Mouse (Mus musculus): ENCODE results near the gene Paxx. TPM values are rescaled to one million over a fixed set of nuclear protein-coding genes. Genes with fewer than 3 reads are reported as not detected.

Gene Paxx
- total and polyA plus RNA-seq, 3 experiments, result 17.7 to 36.8 (median 20.6) TPM

GRCm38 (mm10) chr2:25457022-25457896, 3.6 kb downstream of the Paxx start:
- WGBS, result 84% methylated on average over 9 of the region's 9 CpGs

DNA sequence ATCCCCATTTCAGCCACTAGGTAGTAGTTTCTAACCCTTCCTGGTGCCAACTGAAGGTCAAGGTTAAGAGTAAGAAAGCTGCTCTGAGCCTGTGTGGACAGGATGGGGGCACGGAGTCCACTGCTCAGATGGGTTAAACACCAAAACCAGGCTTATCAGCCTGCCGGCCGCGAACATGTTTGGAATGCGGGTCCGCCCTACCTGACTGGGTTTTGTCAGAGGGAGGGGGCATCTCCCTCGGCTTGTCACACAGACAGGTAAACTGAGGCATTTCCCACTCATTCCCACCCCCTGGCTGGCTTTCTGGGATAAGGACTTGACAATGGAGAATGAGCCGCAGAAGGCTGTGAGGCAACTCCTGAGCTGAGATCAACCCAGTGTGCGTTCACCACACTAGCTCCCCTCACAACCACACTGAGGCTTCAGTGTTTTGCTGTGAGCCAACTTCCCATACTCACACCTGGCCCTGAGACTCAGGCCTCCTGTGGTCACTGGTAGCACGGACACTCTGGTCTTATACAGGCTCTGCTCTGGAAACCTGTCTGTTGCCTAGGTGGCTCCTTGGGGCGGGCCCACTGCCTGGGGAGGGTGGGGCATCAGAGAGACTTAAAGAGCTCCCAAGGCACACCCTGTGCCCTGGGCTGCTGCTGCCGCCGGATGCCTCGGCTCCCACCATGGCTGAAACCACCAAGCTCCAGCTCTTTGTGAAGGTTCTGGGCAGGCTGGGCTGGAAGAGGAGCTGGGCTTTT, 4.5 kb downstream of the Paxx start, which contains the start of gene Clic3:
Gene Clic3, plus strand, starts transcription at position 634 of the 749 bp plus-strand sequence.
- no peaks in the 10 kb centered on the region for H3K27me3 ChIP-seq (ENCODE audit: control insufficient read depth, insufficient read depth, low read length)
- 46% methylated on average over 14 of the region's 14 CpGs for WGBS
- TF ChIP-seq CTCF (IDR thresholded peaks at IDR 0.05) (no peak), EP300 (IDR thresholded peaks at IDR 0.05; ENCODE audit: insufficient read depth, low read depth, low read length) (no peak), POLR2A (IDR thresholded peaks at IDR 0.05; ENCODE audit: insufficient read depth, low read depth, low read length) (no peak)
- intact Hi-C loops (cut with DNase I), result no loop called here
- peaks cover 4% of the 10 kb centered on the region for H3K4me1 ChIP-seq (ENCODE audit: control insufficient read depth, insufficient read depth, low read length)
- H3K27ac ChIP-seq, result no peak within 1 kb of the TSS
- no peak within 1 kb of the TSS for H3K9ac ChIP-seq (ENCODE audit: low read depth, low read length)
- no peak within 1 kb of the TSS for H3K4me3 ChIP-seq
- no peaks in the 10 kb centered on the region for H3K79me2 ChIP-seq (replicated peaks; ENCODE audit: control insufficient read depth, insufficient read depth, low read length)
- no peaks in the 10 kb centered on the region for H3K36me3 ChIP-seq (ENCODE audit: control insufficient read depth, insufficient read depth, low read length)
- no peak for DNase-seq

More at GRCm38 (mm10) chr2:25457022-25457896, 3.6 kb downstream of the Paxx start:
- intact Hi-C loops (cut with DNase I), result no loop called here
- no peak overlapping the region for H3K9ac ChIP-seq (ENCODE audit: low read depth, low read length)
- no peaks in the 10 kb centered on the region for H3K27me3 ChIP-seq (ENCODE audit: control insufficient read depth, insufficient read depth, low read length)
- H3K27ac ChIP-seq, result no peak overlapping the region
- H3K79me2 ChIP-seq (replicated peaks; ENCODE audit: control insufficient read depth, insufficient read depth, low read length), result no peaks in the 10 kb centered on the region
- no peaks in the 10 kb centered on the region for H3K36me3 ChIP-seq (ENCODE audit: control insufficient read depth, insufficient read depth, low read length)
- DNase-seq, result no peak
- H3K4me1 ChIP-seq (ENCODE audit: control insufficient read depth, insufficient read depth, low read length), result peaks cover 8% of the 10 kb centered on the region
- H3K4me3 ChIP-seq, result no peak overlapping the region
- TF ChIP-seq EP300 (IDR thresholded peaks at IDR 0.05; ENCODE audit: insufficient read depth, low read depth, low read length) (no peak), POLR2A (IDR thresholded peaks at IDR 0.05; ENCODE audit: insufficient read depth, low read depth, low read length) (no peak), CTCF (IDR thresholded peaks at IDR 0.05) (no peak)

DNA sequence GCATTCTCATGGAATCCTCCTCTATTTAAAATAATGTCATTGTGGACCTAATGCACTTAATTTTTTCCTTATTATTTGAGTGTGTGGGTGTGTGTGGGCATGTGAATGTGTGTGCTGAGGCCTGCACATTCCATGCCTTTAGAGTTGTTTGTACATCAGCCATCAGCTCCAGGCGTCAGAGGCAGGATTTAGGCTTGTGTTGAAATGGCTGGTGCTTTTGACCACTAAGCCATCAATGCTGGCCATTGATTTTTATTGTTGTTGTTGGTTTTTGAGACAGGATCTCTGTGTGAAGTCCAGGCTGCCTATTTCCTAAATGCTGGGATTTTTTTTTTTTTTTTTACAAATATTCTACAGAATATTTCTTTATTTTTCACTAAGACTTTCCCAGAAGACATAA, 7.9 kb downstream of the Paxx start:
- intact Hi-C loops (cut with DNase I), result no loop called here
- TF ChIP-seq EP300 (IDR thresholded peaks at IDR 0.05; ENCODE audit: insufficient read depth, low read depth, low read length) (no peak), CTCF (IDR thresholded peaks at IDR 0.05) (no peak), POLR2A (IDR thresholded peaks at IDR 0.05; ENCODE audit: insufficient read depth, low read depth, low read length) (no peak)
- DNase-seq, result no peak
- Histone ChIP-seq H3K79me2 (replicated peaks; ENCODE audit: control insufficient read depth, insufficient read depth, low read length) (no peaks in the 10 kb centered on the region), H3K4me1 (ENCODE audit: control insufficient read depth, insufficient read depth, low read length) (no peaks in the 10 kb centered on the region), H3K27ac (no peak overlapping the region), H3K4me3 (no peak overlapping the region), H3K27me3 (ENCODE audit: control insufficient read depth, insufficient read depth, low read length) (no peaks in the 10 kb centered on the region), H3K9ac (ENCODE audit: low read depth, low read length) (no peak overlapping the region), H3K36me3 (ENCODE audit: control insufficient read depth, insufficient read depth, low read length) (no peaks in the 10 kb centered on the region)
- WGBS, result 41% methylated on average over 1 of the region's 1 CpGs

GRCm38 (mm10) chr2:25450853-25451647, 9.8 kb downstream of the Paxx start:
- H3K9ac ChIP-seq (ENCODE audit: low read depth, low read length), result no peak overlapping the region
- no peak overlapping the region for H3K4me3 ChIP-seq
- no peak for DNase-seq
- intact Hi-C loops (cut with DNase I), result no loop called here
- WGBS, result 63% methylated on average over 8 of the region's 8 CpGs
- H3K79me2 ChIP-seq (replicated peaks; ENCODE audit: control insufficient read depth, insufficient read depth, low read length), result no peaks in the 10 kb centered on the region
- H3K4me1 ChIP-seq (ENCODE audit: control insufficient read depth, insufficient read depth, low read length), result no peaks in the 10 kb centered on the region
- H3K27me3 ChIP-seq (ENCODE audit: control insufficient read depth, insufficient read depth, low read length), result no peaks in the 10 kb centered on the region
- no peak overlapping the region for H3K27ac ChIP-seq
- H3K36me3 ChIP-seq (ENCODE audit: control insufficient read depth, insufficient read depth, low read length), result no peaks in the 10 kb centered on the region
- no peak for TF ChIP-seq EP300 (IDR thresholded peaks at IDR 0.05; ENCODE audit: insufficient read depth, low read depth, low read length)
- no peak for TF ChIP-seq POLR2A (IDR thresholded peaks at IDR 0.05; ENCODE audit: insufficient read depth, low read depth, low read length)
- no peak for TF ChIP-seq CTCF (IDR thresholded peaks at IDR 0.05)

DNA sequence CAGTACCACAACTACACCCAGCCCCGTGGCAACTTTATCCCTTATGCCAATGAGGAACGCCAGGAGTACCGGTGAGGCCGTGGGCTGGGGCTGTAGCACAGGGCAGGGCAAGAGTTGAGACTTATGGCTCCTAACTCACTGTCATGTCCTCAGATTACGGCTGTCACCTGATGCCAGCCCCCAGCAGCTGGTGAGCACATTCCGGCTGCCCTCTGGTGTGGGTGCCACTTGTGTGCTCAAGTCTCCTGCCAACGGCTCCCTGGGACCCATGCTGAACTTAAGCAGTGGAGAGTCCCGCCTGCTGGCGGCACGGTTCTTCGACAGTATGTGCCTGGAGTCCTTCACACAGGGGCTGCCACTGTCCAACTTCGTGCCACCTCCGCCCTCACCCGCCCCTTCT, 18.2 kb downstream of the Paxx start:
- no peaks in the 10 kb centered on the region for H3K36me3 ChIP-seq (ENCODE audit: control insufficient read depth, insufficient read depth, low read length)
- TF ChIP-seq CTCF (IDR thresholded peaks at IDR 0.05), result no peak
- TF ChIP-seq POLR2A (IDR thresholded peaks at IDR 0.05; ENCODE audit: insufficient read depth, low read depth, low read length), result no peak
- no peak for TF ChIP-seq EP300 (IDR thresholded peaks at IDR 0.05; ENCODE audit: insufficient read depth, low read depth, low read length)
- intact Hi-C loops (cut with DNase I), result no loop called here

More for the DNA sequence above, 18.2 kb downstream of the Paxx start:
- no peak overlapping the region for H3K27ac ChIP-seq
- 89% methylated on average over 14 of the region's 14 CpGs for whole genome bisulfite sequencing
- no peaks in the 10 kb centered on the region for H3K4me1 ChIP-seq (ENCODE audit: control insufficient read depth, insufficient read depth, low read length)
- H3K9ac ChIP-seq (ENCODE audit: low read depth, low read length), result no peak overlapping the region
- no peaks in the 10 kb centered on the region for H3K79me2 ChIP-seq (replicated peaks; ENCODE audit: control insufficient read depth, insufficient read depth, low read length)
- DNase-seq, result no peak
- H3K4me3 ChIP-seq, result no peak overlapping the region
- no peaks in the 10 kb centered on the region for H3K27me3 ChIP-seq (ENCODE audit: control insufficient read depth, insufficient read depth, low read length)

Data from heart, adult 2 months (tissue).